Mouse (Mus musculus) regulatory T cell (primary cell): ENCODE measurements at regions not wholly inside any gene's neighbourhood (a gene's known extent, or its start where the extent isn't known, plus 50 kb on each side); places are given as distances from the start of the nearest gene placed in this dataset.

Experiments used
- in situ Hi-C: fragments of 300-600 bp; cut with MboI, MseI; formaldehyde crosslinking; loops from one replicate; pipeline ENCODE4 v1.15.1; 2025; ENCODE audit warnings: high pct_unique_total_duplicates

DNA sequence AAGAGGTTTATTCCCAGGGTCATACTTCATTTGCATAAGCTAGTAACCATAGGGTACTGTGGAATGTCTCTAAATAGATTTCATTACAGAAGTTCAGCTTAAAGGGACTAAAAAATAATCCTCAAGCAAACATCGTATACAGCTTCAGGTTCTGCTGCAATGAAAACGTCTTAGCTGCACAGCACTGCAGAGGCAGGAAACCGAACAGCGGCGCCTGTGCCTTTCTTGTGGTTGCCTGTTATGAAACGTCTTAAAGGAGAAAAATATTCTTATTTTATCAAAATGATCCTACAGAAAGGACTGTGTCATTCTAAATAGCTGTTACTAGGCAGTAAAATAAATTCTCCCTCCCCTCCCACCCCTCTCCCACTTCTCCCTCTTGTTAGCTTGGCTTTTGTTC lies 226.0 kb upstream of the Fam241a start:
- in situ Hi-C loops, result no loop called here

DNA sequence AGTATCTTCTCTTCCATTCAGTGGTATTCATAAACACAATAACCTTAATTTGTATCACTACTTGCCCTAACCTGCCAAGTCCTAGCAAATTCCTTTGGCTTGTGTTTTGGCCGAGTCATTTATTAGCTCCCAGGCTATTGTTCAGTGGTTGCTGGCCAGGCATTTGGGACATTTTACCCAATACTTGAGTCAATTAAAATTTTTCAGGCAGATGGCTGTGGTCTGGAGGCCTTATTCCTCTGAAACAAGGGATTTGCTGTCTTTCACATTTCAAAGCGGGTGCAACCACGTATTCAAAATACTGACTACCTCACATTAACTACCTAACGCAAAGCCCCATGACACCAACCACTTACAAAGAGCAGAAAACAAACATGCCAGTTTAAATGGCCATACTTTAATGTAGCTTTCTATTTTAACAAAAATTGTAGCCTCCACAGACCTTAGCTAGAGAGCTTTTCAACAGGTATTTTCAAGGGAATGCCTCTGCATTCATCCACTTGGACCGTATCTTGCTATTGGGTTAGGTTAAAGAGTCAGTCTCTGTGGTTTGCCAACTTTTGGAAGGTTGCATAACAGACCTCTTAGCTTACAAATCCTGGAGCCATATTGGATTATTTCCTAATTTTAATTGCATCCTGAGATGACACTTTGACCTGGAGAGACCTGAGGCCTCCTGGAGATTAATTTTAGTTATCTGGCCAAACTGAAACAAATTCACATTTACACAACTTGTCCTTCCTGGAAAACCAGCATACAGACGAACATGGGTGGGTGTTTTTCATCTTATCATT lies 224.7 kb upstream of the Fam241a start:
- in situ Hi-C loops, result no loop called here

DNA sequence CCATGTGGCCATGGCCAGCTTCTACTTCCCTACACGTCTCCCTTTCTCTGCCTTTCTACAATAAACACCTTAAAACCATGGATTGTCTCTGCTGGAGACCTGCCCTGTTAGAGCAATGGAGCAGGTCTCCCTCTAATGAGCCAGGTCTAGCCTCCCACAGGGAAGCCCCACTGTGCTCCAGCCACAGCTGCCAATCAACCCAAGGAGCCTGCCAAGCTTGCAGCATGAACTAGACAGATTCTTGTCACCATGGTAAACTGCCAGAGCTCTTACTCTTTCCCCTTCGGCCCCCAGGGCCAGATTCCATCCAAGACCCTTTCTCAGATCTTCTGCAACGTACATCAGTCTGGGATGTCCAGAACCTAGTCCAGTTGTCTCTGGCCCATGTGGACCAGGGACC lies 217.1 kb upstream of the Fam241a start:
- in situ Hi-C loops, result no loop called here

DNA sequence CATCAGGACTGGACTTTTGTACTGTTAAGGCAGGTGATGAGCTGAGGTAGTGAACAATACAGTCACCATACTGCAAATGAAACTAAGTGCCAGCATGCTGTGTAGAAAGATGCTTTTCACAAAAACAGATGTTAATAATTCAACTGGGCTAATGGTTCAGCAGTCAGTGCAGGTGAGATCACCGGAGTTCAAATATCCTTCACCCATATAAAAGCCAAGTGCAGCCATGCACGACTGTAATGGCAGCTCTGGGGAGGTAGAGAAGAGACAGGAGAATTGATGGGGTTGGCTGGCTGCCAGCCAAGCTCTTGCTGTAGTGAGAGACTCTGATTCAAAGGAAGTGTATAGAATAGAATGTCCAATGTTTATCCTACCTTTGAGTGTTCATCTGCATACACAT lies 214.3 kb upstream of the Fam241a start:
- in situ Hi-C loops, result no loop called here

- in situ Hi-C loops, result no loop called here
Measured at GRCm38 (mm10) chr3:128104516-128104915, 208.4 kb upstream of the Fam241a start.

GRCm38 (mm10) chr3:128093046-128093445 lies 196.9 kb upstream of the Fam241a start:
- in situ Hi-C loops, result no loop called here

DNA sequence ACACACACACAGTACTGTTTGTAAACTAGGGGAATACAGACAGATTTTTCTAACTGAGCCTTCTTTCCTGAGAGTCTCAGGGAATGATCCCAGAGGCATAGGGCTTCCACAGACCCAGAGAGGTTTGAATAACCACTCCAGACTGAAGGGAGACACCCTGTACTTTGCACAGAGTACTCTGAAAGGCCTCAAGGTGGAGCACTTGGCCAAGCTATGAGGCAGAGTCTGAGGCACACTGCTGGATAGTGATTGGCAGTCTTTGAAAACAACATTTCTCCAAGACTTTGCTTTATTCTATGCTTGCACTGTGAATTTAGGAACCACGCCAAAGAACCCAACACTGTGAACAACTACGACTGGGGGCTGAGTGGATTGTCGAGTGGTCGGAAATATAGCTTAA lies 192.1 kb upstream of the Fam241a start:
- in situ Hi-C loops, result no loop called here

- in situ Hi-C loops, result no loop called here
Measured at GRCm38 (mm10) chr3:128087163-128087562, 191.0 kb upstream of the Fam241a start.

- in situ Hi-C loops, result no loop called here
Measured at GRCm38 (mm10) chr3:128082463-128082862, 186.3 kb upstream of the Fam241a start.

DNA sequence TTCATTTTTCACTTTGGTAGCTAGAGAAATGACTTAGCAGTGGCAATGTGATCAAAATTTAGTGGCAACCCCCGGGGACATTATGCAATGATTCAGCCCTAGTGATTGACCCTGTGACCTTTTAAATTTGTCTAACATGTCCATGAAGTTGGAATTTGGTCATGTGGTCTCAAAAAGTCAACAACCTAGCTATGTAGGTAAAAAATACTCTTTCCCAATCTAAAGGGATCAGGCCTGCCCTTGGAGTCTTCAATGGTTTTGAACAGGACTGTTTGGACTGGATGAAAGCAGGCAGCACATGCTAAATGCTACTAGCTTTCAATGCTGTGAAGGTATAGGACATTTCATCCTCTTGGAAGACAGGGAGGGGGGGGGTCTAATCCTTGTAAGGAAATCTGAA lies 185.3 kb upstream of the Fam241a start:
- in situ Hi-C loops, result no loop called here

- in situ Hi-C loops, result no loop called here
Measured at GRCm38 (mm10) chr3:128067861-128068260, 171.7 kb upstream of the Fam241a start.

- in situ Hi-C loops, result no loop called here
Measured at GRCm38 (mm10) chr3:128054031-128054430, 157.9 kb upstream of the Fam241a start.

GRCm38 (mm10) chr3:128043709-128044108 lies 147.6 kb upstream of the Fam241a start:
- in situ Hi-C loops, result no loop called here

DNA sequence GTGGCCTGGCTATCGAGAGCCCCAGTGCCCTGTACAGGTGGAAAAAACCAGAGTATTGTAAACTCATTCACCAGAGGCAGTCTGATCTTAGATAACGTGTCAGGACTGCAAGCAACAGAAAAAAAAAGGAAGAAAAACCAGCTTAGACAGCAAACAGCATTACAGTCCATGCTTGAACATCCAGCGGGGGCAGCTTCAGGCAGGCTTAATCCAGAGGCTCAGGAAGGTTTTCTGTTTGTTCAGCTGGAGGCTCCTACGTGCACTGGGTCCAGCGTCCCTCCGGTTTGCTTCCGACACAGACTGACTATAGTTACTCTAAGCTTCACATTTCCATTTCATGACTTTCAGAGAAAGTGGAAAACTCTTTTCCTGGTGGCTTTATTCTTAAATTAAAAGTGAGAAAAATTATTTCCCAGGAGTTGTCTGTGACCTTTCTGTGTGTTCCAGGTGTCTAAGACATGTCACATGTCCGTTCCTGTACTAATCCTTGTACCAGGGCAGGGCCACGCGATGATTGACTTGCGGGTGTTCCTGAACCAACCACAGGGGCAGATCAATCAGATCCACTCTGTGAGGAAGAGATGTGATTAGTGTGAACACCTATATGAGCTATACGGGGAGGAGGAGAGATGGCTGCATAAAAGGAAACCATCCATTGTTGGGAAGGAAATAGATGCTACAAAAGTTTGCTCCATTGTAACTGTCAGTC lies 144.4 kb upstream of the Fam241a start:
- in situ Hi-C loops, result no loop called here

GRCm38 (mm10) chr3:128039185-128039584 lies 143.1 kb upstream of the Fam241a start:
- in situ Hi-C loops, result no loop called here

DNA sequence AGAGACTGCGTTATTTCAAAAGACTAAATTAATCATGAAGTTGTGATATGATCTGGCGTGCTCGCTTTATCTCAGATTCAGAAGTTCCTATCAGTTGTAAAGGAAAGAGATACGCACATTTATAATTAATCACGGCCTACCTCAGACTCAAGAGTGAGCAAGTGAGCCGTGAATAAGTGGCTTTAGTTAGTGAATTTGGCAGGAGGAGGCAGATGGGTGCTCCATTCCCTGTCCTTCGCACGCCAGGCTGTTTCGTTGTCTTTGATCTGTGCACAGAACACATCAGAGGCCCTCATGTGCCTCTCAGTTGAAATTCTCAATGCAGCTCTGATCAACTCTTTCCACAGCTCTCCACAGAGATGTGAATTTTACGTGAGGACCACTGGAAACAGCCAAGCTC lies 140.4 kb upstream of the Fam241a start:
- in situ Hi-C loops, result no loop called here

- in situ Hi-C loops, result no loop called here
Measured at GRCm38 (mm10) chr3:128030352-128030751, 134.2 kb upstream of the Fam241a start.

GRCm38 (mm10) chr3:128029565-128029915 lies 133.4 kb upstream of the Fam241a start:
- in situ Hi-C loops, result no loop called here

GRCm38 (mm10) chr3:128028856-128029564 lies 132.9 kb upstream of the Fam241a start:
- in situ Hi-C loops, result no loop called here

DNA sequence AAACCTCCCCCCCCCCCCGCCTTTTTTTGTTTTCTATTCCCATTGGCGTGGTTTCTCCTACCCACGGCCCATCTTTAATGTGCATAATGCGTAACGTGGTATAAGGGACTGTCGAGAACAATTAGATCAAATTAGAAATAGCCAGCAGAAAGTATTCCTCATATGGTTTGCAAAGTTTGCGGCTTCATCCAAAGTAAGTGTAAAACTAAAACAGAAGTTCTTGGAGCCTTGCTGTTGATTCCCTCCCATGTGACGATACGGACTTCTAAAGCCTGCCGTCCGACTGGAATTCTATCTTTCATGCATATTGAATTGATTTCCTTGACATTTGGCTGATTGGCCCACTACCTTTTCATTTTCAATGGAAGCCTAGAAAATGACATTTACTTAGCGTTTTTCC lies 128.7 kb upstream of the Fam241a start:
- in situ Hi-C loops, result no loop called here

- in situ Hi-C loops, result loop anchor here (5.0 kb wide), 1 partner anchor 322 kb away; no protein-coding TSS in a partner anchor
Measured at GRCm38 (mm10) chr3:128014909-128015308, 118.8 kb upstream of the Fam241a start.

DNA sequence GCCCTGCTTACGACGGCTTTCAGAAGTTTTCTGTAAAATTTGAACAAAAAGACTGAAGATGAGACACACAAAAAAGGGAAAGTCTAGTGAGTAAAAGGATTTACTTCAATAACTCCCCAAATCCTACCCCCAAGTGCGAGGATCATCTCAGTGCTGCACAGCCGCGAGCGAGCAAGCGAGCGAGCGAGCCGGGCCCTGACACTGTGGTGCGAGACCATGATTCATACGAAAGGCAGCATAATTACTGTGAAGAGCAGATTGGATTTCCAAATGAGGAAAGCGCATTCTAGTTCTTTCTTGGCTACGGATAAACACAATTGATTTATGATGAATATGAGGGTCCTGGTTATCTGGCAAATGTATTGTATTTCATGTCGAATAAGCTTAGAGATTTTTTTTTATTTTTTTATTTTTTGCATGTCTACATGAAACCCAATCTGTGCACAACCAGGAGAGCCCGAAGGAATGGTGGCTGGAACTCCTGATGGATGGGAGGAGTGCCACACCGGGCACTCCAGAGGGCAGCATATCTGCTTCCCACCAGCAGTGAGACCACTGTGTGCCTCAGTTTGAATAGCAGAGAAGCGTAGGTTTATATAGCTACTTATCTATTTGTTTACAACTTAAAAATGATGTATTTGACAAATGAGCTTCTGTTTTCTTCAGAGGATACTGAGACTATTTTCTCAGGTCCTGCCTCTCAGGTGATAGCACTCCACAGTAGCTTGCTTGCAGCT lies 106.9 kb upstream of the Fam241a start:
- in situ Hi-C loops, result no loop called here
